Mouse (Mus musculus): ENCODE measurements around the gene Cadps. TPM values are rescaled to one million over a fixed set of nuclear protein-coding genes. Genes with fewer than 3 reads are reported as not detected.

The Cadps gene
- total and polyA plus RNA-seq, 2 experiments: under 0.01 TPM; not detected in 1

- Histone ChIP-seq H3K9ac (ENCODE audit: low read depth, low read length) (no peak overlapping the region), H3K4me3 (ENCODE audit: insufficient read depth, low read depth, low read length) (no peak overlapping the region), H3K36me3 (ENCODE audit: control insufficient read depth, insufficient read depth, low read length) (no peaks in the 10 kb centered on the region), H3K27ac (replicated peaks; ENCODE audit: insufficient read depth, low read depth, low read length) (no peak overlapping the region), H3K4me1 (ENCODE audit: control insufficient read depth, insufficient read depth, low read length) (no peaks in the 10 kb centered on the region; the same call in 1 of the 2 replicates), H3K79me2 (ENCODE audit: control insufficient read depth, insufficient read depth, low read length) (no peaks in the 10 kb centered on the region), H3K27me3 (ENCODE audit: control insufficient read depth, insufficient read depth, low read length) (peaks cover 28% of the 10 kb centered on the region)
- TF ChIP-seq POLR2A (IDR thresholded peaks at IDR 0.05; ENCODE audit: extremely low read depth, insufficient read depth, low read length) (no peak), CTCF (IDR thresholded peaks at IDR 0.05; ENCODE audit: low read depth, low read length) (no peak)
- no peak for DNase-seq (ENCODE audit: extremely low read depth, low read depth, low spot score)
- 5% methylated on average over 26 of the region's 26 CpGs for WGBS
Measured at GRCm38 (mm10) chr14:12346865-12347600, 475.8 kb downstream of the Cadps start.

- Histone ChIP-seq H3K27ac (replicated peaks; ENCODE audit: insufficient read depth, low read depth, low read length) (no peak overlapping the region), H3K9ac (ENCODE audit: low read depth, low read length) (no peak overlapping the region), H3K36me3 (ENCODE audit: control insufficient read depth, insufficient read depth, low read length) (no peaks in the 10 kb centered on the region), H3K79me2 (ENCODE audit: control insufficient read depth, insufficient read depth, low read length) (no peaks in the 10 kb centered on the region), H3K4me3 (ENCODE audit: insufficient read depth, low read depth, low read length) (no peak overlapping the region), H3K27me3 (ENCODE audit: control insufficient read depth, insufficient read depth, low read length) (peaks cover 33% of the 10 kb centered on the region), H3K4me1 (ENCODE audit: control insufficient read depth, insufficient read depth, low read length) (no peaks in the 10 kb centered on the region; the same call in 1 of the 2 replicates)
- WGBS: 3% methylated on average over 50 of the region's 50 CpGs
- TF ChIP-seq POLR2A (IDR thresholded peaks at IDR 0.05; ENCODE audit: extremely low read depth, insufficient read depth, low read length) (no peak), CTCF (IDR thresholded peaks at IDR 0.05; ENCODE audit: low read depth, low read length) (no peak)
- no peak for DNase-seq (ENCODE audit: extremely low read depth, low read depth, low spot score)
Measured at GRCm38 (mm10) chr14:12346011-12346864, 476.6 kb downstream of the Cadps start.

GRCm38 (mm10) chr14:12345241-12345921 is 477.5 kb downstream of the Cadps start:
- Histone ChIP-seq H3K79me2 (ENCODE audit: control insufficient read depth, insufficient read depth, low read length) (no peaks in the 10 kb centered on the region), H3K36me3 (ENCODE audit: control insufficient read depth, insufficient read depth, low read length) (no peaks in the 10 kb centered on the region), H3K4me3 (ENCODE audit: insufficient read depth, low read depth, low read length) (no peak overlapping the region), H3K27ac (replicated peaks; ENCODE audit: insufficient read depth, low read depth, low read length) (no peak overlapping the region), H3K27me3 (ENCODE audit: control insufficient read depth, insufficient read depth, low read length) (peaks cover 37% of the 10 kb centered on the region), H3K4me1 (ENCODE audit: control insufficient read depth, insufficient read depth, low read length) (no peaks in the 10 kb centered on the region; the same call in 1 of the 2 replicates), H3K9ac (ENCODE audit: low read depth, low read length) (no peak overlapping the region)
- TF ChIP-seq POLR2A (IDR thresholded peaks at IDR 0.05; ENCODE audit: extremely low read depth, insufficient read depth, low read length): no peak
- TF ChIP-seq CTCF (IDR thresholded peaks at IDR 0.05; ENCODE audit: low read depth, low read length): no peak
- DNase-seq (ENCODE audit: extremely low read depth, low read depth, low spot score): no peak
- WGBS: 3% methylated on average over 40 of the region's 40 CpGs

- H3K27me3 ChIP-seq (ENCODE audit: control insufficient read depth, insufficient read depth, low read length): peaks cover 37% of the 10 kb centered on the region
- TF ChIP-seq POLR2A (IDR thresholded peaks at IDR 0.05; ENCODE audit: extremely low read depth, insufficient read depth, low read length) (no peak), CTCF (IDR thresholded peaks at IDR 0.05; ENCODE audit: low read depth, low read length) (no peak)
- no peak overlapping the region for H3K27ac ChIP-seq (replicated peaks; ENCODE audit: insufficient read depth, low read depth, low read length)
Measured at GRCm38 (mm10) chr14:12344746-12345240, 478.1 kb downstream of the Cadps start.

GRCm38 (mm10) chr14:12344061-12344745 is 478.7 kb downstream of the Cadps start:
- no peak for TF ChIP-seq CTCF (IDR thresholded peaks at IDR 0.05; ENCODE audit: low read depth, low read length)
- no peak for TF ChIP-seq POLR2A (IDR thresholded peaks at IDR 0.05; ENCODE audit: extremely low read depth, insufficient read depth, low read length)
- H3K27me3 ChIP-seq (ENCODE audit: control insufficient read depth, insufficient read depth, low read length): peaks cover 37% of the 10 kb centered on the region
- H3K79me2 ChIP-seq (ENCODE audit: control insufficient read depth, insufficient read depth, low read length): no peaks in the 10 kb centered on the region
- H3K36me3 ChIP-seq (ENCODE audit: control insufficient read depth, insufficient read depth, low read length): no peaks in the 10 kb centered on the region
- no peaks in the 10 kb centered on the region; the same call in 1 of the 2 replicates for H3K4me1 ChIP-seq (ENCODE audit: control insufficient read depth, insufficient read depth, low read length)
- no peak overlapping the region for H3K4me3 ChIP-seq (ENCODE audit: insufficient read depth, low read depth, low read length)
- H3K9ac ChIP-seq (ENCODE audit: low read depth, low read length): no peak overlapping the region
- DNase-seq (ENCODE audit: extremely low read depth, low read depth, low spot score): no peak
- 6% methylated on average over 24 of the region's 24 CpGs for WGBS
- H3K27ac ChIP-seq (replicated peaks; ENCODE audit: insufficient read depth, low read depth, low read length): no peak overlapping the region

More at GRCm38 (mm10) chr14:12344746-12345240, 478.1 kb downstream of the Cadps start:
- Histone ChIP-seq H3K4me1 (ENCODE audit: control insufficient read depth, insufficient read depth, low read length) (no peaks in the 10 kb centered on the region; the same call in 1 of the 2 replicates), H3K9ac (ENCODE audit: low read depth, low read length) (no peak overlapping the region), H3K36me3 (ENCODE audit: control insufficient read depth, insufficient read depth, low read length) (no peaks in the 10 kb centered on the region), H3K79me2 (ENCODE audit: control insufficient read depth, insufficient read depth, low read length) (no peaks in the 10 kb centered on the region), H3K4me3 (ENCODE audit: insufficient read depth, low read depth, low read length) (no peak overlapping the region)
- 2% methylated on average over 39 of the region's 39 CpGs for WGBS
- peak; percentile 27 for DNase-seq (ENCODE audit: extremely low read depth, low read depth, low spot score)
